Mouse (Mus musculus) left cerebral cortex, postnatal 14 days (tissue): ENCODE results near the gene Tuba4a. TPM values are rescaled to one million over a fixed set of nuclear protein-coding genes. Genes with fewer than 3 reads are reported as not detected.

Experiments used
- DNase-seq, 2 experiments: peaks; one replicate each; pipeline ENCODE4 v3.0.0; 2021 to 2022; ENCODE audit warnings: low spot score in 2 of 2, mixed read lengths in 1 of 2
- intact Hi-C: fragments of 180-260 bp; cut with DNase I; formaldehyde crosslinking; loops from one replicate; pipeline ENCODE4 v1.15.1; 2025
- long read RNA-seq, 2 experiments: library from polyadenylated mRNA; stranded (forward); transcript quantifications; one replicate each; pipeline ENCODE4 v2.0.0; 2021
- total RNA-seq, 2 experiments: library from RNA; stranded (reverse); gene quantifications; 2 replicates each; pipeline ENCODE4 v1.2.3; 2021

Gene Tuba4a
- 100 to 1,000 TPM; 658 to 691 TPM for total RNA-seq
- long read RNA-seq, experiment 1, transcript Tuba4a-202 (4 exons, 2,840 nt), result major isoform, 236 of 371 reads
- long read RNA-seq, experiment 1, partial matches to known transcripts, result 40 of 371 reads
- long read RNA-seq, experiment 1, other reads (novel, unspliced or antisense), result 95 of 371 reads
- long read RNA-seq, experiment 2, transcript Tuba4a-202 (4 exons, 2,840 nt), result major isoform, 152 of 257 reads
- long read RNA-seq, experiment 2, partial matches to known transcripts, result 24 of 257 reads
- long read RNA-seq, experiment 2, other reads (novel, unspliced or antisense), result 79 of 257 reads

DNA sequence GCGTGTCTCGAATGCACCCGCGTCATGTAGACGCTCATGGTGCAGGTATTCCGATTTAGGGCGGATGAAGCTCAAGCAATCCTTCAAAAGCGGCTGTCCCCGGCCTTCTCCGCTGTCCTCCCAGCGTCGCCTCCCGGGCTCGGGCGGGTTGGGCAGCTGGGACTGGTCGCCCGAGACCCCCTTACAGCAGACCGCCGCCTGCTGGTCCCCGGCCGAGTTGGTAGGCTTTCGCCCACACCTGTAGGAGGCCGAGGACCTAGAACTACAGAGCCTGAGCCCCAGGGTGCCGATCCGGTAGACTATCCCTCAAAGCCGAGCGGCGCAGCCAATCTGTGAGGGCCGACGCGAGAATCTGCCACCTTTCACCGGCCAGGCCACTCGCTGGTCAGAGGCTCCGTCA is at the start of gene Tuba4a:
Gene Tuba4a, minus strand, starts transcription at position 335 of the 400 bp plus-strand sequence.
- no peak for DNase-seq
- intact Hi-C loops, result loop anchor here (5.0 kb wide), 1 partner anchor 33 kb away; no protein-coding TSS in a partner anchor

DNA sequence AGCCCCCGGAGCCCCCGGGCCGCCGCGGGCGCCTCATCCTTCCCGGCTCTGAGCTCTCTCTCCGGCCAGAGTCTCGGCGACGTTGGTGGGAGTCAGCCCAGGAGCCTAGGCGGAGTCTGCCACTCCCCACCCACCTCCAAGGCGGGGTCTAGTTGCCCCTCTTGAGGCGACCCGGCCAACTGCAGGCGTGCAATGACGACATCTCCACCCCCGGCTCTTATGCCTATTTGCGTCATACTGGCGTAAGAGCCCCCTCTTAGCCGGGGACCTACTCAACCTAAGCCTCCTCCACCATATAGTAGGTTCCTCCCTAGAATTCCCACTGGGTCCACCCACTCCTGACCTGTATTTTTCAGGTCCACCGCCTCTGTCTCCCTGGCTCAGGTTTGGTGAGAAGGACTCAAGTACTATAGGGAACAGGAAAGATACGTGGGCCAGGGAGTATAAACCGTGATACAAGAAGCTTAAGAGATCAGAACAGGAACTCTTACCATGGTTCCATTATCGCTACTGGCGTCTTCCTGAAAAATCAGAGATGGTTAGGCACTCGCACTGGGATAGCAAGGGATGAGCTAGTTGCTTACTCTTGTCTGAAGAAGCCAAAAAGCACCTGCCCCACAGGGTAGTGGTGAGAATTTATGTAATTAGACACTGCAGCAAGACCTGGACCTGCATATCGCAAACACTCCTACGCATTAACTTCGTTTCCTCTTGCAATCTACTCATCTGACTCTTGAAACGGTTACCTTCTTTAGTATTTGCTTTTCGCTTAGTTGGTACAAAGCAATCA is 44.6 kb upstream of the Tuba4a start, which contains the start of gene Ptprn:
Gene Ptprn, minus strand, starts transcription at position 412 of the 790 bp plus-strand sequence.
- peak; percentile 79 to 83 for DNase-seq
- intact Hi-C loops, result no loop called here

DNA sequence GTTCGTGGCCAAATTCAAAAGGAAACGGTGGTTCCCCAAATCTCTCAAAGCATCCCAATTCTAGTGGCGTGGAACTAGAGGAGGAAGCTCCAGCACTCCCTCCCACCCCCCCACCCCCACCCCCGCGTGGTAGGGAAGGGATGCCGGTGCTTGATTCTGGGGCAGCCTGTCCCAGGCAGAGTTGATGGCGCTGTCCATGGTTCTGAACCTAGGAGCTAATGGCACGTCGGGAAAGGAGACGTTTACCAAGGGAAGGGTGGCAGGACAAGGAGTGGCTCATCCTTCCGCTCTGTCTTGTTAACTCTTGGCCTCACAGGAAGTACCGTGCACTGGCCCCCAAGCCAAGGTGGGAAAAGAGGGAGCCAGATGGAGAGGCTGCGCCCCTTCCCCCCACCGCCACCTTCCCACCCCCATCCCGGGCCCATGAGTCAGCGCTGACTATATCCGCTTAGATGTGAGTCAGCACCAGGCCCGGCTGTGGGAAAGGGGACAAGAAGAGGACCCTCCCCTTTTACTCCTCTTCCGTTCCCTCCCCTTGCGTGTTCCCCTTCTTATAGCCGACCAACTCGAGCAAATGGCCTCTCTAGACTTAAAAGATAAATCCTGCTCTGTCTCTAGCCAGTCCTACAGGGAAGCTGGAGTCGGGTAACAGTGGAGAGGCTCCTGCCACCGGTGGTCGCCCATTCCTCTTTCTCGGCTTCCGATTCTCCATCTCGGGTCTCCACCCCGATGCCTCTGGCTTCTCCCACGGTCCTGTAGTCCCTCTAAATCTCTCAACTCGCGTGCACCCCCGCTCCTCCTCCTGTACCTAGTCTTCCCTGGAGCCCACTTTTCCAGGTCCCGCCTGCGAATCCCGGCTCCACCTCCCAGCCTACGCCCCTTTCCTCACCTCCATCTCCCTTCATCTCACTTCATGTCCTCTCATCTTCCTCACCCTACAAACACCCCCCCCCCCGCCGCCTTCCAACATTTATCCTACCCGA is 43.6 kb upstream of the Tuba4a start:
- intact Hi-C loops, result no loop called here

DNA sequence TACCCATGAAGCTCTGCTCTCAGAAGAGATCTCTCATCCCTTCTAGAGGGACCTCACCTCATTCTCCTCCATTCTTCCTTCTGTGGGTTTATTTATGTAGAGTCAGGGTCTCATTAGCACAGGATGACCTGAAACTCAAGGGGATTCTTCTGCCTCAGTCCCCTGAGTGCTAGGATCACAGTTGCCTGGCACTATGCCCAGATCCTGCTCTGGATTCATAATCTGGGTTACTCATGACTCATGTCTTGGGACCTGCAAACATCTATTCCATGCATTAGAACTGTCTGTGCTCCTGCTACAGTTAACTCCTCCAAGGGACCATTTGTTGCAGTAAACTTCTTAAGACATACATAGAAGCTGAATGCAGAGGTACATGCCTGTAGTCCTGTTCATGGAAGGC is 41.6 kb upstream of the Tuba4a start:
- DNase-seq, result no peak
- intact Hi-C loops, result no loop called here

More for the DNA sequence above, 43.6 kb upstream of the Tuba4a start:
- DNase-seq, result peak; percentile 60 to 67

DNA sequence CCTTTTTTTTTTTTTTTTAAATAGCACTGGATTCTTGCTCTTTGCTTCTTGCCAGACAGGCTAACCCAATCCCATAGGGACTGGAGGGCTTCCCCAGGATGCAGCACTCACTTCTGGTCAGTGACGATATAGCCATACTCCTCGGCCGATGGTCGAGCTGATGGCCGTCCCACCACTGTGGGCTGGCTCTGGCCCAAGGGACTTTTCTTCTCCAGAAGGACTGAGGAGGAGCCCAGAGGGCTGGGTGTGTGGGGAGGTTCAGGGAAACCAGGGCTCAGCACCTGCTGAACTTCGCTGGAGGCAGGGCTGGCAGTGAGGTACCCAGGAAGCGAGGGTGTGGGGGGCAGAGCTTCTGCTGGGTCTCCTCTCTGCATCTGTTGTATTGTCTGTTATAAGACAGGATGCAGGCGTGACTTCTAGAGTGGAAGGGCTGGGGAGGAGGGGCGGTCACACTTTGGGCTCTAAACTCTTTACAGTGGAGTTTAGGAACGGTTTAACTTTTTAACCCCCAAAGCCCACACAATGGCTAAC is 35.9 kb upstream of the Tuba4a start:
- DNase-seq, result no peak
- intact Hi-C loops, result loop anchor here (5.0 kb wide), 1 partner anchor 37 kb away; no protein-coding TSS in a partner anchor

DNA sequence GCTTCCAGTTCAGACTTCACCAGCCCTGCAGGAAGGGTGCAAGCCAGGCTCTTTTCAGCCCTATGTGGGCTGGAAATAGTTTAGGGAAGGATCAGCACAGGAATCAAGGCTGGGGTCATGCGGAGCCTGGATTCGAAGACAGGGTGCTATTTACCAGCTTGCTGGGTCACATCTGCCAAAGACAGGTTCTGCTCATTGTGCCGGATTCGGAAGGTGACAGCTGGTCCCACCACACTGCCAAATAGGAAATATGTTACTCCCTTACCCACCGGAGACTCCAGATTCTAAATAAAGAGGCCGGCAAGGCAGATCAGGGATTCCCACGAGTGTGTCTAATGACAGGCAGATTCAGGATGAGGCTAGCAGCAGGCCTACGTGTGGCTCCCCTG is 35.0 kb upstream of the Tuba4a start:
- no peak for DNase-seq
- intact Hi-C loops, result loop anchor here (5.0 kb wide), 2 partner anchors 37 to 38 kb away; partner anchors contain the start of gene Tuba4a

DNA sequence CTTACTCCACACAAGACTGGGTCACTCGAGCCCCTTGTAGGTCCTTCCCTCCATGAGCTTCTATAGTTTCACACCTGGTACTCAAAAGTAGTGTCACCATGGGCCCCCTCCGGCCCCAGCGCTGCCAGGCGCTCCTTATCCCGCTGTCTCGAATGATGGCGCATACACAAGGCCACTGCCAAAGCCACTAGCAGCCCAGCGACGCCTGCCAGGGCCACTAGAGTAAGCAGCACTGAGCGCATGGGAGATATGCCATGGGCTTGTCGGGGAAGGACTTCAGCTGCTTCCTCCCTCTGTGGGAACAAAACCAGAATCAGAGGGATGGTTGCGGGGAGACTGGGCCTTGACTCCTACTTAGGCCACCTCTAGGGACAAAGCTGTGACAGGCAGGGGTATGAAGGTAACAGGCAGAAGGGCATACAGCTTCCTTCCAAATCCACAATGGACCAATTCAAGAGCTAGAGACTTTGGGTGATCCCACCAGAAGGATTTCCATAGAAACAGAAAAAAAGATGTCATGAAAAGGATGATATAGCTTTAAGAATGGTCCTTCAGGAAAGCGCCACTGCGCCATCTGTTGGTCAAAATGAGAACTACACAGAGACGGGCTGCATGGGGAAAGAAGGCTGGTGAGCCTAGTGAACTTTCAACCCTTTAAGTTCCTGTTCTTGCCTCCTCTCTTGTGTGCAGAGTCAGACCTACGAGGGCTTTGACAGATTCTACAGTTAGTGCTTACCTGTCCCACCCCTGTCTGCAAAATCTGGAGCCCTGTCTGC is 34.4 kb upstream of the Tuba4a start:
- peak; percentile 91 to 93 for DNase-seq
- intact Hi-C loops, result loop anchor here (5.0 kb wide), 1 partner anchor 37 kb away; the partner anchor contains the start of gene Tuba4a

DNA sequence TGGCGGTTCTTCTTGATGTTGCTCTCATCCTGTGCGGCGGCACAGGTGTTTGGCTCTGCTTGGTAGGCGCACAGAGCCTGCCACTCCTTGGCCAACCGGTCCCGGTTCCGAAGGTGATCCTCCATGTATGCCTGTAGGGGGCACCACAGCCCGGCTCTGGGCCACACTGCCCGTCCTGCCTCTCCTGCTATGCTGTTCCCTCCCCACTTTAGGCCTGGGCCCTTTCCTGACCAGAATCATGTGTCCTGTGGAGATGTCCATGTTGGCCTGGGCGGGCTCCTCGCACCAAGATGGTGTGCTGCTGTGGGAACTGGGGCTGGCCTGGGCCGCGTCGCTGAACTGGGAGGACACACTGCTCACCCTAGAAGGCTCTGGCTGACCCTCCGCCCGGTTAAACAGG is 33.4 kb upstream of the Tuba4a start:
- peak in 1 of 2 experiments; percentile 17 for DNase-seq
- intact Hi-C loops, result loop anchor here (5.0 kb wide), 1 partner anchor 36 kb away; the partner anchor contains the start of gene Tuba4a

DNA sequence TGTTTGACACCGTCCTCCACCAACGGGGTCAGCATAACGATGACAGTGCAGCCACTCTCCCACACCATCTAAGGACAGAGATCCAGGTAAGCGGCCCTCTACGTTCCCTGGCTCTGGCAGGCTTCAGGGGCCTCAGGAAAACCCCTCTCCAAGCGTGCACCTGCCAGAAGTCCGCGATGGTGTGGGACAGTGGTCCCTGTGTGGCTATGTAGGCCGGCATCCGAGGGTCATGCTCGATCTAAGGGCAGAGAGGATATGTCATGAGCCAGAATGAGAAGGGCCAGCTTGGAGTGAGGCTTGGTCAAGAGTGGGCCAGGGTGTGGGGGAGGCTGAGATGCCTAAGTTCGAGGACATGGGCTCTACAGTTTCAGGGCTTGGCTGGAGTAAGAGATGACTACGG is 32.6 kb upstream of the Tuba4a start:
- intact Hi-C loops, result loop anchor here (5.0 kb wide), 1 partner anchor 35 kb away; the partner anchor contains the start of gene Tuba4a
- no peak for DNase-seq

DNA sequence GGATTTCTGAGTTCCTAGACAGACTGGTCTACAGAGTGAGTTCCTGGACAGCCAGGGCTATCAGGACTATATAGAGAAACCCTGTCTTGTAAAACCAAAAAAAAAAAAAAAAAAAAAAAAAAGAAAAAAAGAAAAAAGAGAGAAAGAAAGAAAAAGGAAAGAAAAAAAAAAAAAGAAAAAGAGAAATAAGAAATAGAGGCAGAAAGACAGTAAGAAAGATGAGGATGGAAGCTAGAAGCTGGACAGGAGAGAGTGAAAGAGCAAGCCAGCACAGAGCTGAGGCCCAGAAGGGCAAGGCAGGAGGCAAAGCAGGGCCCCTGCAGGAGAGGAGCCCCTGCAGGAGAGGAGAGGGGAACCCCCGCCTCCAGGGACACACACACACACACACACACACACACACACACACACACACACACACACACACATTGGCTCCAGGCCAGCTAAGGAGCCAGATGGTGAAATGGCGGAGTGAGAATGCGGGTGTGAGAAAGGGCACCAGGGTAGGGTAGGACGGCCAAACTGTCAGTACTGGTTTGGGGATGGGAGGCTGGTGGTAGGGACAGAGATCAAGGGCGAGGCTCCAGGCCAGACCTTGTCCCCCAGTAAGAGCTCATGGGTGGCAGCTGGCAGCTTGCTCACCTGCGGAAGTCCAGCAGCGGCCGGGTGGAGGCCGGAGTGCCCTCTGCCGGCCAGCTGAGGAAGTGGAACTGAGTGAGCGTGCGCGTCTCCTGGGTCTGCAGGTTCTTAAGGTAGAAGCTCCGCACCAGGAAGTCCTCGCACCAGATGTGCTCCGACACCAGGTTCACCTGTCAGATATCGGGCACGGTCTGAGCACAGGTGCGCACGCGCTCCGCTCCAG is 31.7 kb upstream of the Tuba4a start:
- intact Hi-C loops, result loop anchor here (5.0 kb wide), 1 partner anchor 34 kb away; the partner anchor contains the start of gene Tuba4a
- peak in 1 of 2 experiments; percentile 75 for DNase-seq

DNA sequence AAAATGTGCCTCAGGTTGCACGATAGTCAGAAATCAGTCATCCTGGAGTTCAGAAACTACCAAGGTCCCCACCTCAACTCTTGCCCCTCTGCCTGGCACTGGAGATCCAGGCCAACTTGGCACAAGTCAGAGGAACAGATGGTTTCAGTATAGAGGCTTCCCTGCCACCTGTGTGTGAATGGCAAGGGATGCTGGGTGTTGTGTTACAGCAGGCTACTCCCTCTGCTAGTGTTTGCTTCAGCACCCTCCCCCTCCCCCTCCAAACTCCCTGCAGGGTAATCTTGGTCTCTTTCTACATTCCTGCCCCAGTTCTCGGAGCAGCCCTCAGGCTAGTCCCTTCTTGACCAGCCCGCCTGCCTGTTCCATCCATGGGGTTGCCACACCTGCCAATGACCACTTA is 30.8 kb upstream of the Tuba4a start:
- intact Hi-C loops, result loop anchor here (5.0 kb wide), 1 partner anchor 33 kb away; the partner anchor contains the start of gene Tuba4a
- no peak for DNase-seq

DNA sequence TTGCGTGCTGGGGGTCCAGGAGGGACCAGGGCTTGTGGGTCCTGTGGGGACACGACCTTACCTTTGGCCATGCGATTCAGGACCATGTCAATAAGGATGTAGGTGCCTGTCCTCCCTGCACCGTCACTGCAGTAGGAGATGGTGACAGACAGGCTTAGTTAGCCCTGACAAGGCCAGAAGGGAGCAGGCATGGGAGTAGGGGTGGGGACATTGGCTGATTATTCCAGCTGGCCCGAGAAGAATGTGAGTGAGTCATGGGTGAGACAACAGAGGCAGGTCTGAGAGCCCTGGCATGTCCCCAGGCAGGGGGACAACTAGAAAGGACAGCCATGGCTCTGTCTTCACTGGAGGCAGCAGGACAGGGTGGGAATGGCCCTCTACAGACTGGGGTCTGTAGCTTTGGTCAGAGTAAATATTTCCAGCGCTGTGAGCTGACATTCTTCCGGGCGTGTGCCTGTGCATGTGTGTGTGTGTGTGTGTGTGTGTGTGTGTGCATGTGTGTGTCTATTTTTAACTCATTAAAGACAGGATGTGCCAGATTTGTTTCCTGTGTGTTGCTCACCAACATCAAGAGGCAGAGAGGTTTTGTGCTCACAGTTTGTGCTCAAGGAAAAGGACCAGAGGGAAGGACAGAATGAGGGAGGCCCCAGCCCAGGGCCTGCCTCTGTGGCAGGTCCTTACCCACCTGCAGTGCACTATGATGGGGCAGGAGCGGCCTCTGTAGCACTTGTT is 28.5 kb upstream of the Tuba4a start:
- intact Hi-C loops, result no loop called here
- DNase-seq, result no peak

DNA sequence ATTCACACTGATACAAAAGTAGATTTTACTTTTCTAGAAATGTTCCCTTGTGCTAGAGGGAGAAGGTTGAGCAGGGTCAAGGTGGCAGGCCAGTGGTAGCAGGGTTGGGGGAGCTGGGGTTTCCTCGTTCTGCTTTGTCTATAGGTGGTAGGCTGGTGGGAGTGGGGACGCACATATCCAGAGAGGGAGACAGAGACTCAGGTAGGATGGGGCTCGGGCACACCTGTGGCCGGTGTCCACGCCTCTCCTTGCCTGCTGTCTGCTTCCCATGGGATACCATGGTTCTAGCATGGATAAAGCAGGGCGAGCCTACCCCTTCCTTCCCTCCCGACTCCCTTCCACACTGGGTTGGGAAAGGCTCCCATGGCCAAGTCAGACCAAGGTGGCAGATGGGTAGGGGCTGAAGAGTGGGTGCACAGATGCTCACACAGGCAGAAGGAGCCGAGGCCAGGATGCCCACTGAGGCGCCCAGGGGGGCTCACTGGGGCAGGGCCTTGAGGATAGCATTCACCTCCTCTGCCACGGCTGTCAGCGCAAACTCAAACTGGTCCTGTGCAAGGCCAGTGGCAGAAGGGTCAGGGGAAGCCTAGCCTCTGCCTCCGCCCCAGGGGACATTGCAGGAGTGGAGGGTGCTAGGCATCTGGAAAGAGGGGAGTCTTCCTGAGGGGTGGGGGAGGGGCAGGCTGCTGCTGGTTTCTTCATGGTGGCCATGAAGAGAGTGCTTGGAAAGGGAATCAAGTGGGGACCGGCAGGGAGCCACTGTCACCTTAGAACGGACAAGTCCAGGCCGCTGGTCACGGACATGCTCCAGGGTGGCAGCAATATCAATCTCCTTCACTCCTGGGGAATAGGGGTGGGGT is 27.6 kb upstream of the Tuba4a start:
- DNase-seq, result no peak
- intact Hi-C loops, result no loop called here

DNA sequence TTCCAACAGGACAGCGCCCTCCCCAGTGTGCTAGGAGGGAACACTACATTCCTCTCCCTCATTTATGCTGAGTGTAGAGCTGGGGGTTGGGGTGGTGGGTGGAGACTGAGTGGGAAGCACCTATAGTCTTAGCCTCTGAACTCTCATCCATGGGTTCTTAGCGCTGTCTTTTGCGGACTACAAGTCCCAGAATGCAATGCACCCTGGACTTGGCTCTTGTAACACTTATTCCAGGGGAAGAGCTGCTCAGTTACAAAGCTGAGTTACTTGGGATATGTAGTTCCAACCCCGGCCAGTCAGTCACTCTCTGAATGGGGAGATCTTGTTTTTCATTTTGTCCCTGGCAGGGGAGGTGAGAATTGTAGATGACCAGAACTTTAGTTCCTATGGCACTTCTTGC is 25.2 kb upstream of the Tuba4a start:
- intact Hi-C loops, result no loop called here
- peak; percentile 72 to 77 for DNase-seq

DNA sequence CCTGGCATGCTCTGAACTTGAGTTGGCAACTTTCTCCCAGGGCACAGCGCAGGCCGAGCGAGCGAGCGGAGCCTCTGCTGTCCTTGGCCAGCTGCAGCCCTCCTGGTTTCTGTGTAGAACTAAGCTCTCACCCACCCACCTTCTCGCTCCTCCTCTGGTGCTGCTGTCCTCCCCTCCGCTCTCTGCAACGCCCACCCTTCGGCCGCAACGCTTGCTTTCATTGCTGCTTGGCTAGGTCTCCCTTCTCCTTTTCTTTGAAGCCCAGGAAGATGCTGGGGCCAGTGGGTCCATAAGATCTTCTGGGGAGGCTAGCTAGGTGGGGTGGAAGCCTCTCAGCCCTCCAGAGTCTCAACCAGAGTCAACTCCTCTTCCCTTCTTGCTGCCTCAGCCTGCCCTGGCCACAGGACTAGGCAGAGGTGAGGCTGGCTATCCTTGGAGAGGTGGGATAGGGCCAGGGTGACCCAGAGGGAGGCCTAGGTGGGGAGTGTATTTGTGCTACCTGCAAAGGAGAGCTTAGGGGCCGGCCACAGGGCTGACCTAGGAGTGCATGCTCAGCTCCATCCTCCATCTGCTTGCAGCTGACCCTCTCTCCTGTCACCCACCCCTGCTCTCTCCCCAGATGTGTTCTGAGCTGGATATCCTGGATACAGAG is 24.6 kb upstream of the Tuba4a start:
- intact Hi-C loops, result no loop called here
- no peak for DNase-seq
